Mouse (Mus musculus) ES-Bruce4 (cell line): ENCODE data around the gene H2-DMb1. TPM values are rescaled to one million over a fixed set of nuclear protein-coding genes. Genes with fewer than 3 reads are reported as not detected.

Source experiments
- H3K27ac ChIP-seq: 2 replicates; pipeline ENCODE4 v1.5.1; 2012; ENCODE audit warnings: low read length, inconsistent platforms; ENCODE audit not compliant: insufficient read depth
- H3K27me3 ChIP-seq: 2 replicates; pipeline ENCODE4 v1.6.1; 2012; ENCODE audit warnings: mild to moderate bottlenecking, low read length, inconsistent platforms; ENCODE audit not compliant: control insufficient read depth, poor library complexity, insufficient read depth, severe bottlenecking
- H3K36me3 ChIP-seq: 2 replicates; pipeline ENCODE4 v1.6.1; 2012; ENCODE audit warnings: inconsistent platforms, mild to moderate bottlenecking, low read length, moderate library complexity; ENCODE audit not compliant: control insufficient read depth, poor library complexity, insufficient read depth, severe bottlenecking
- H3K4me1 ChIP-seq: one replicate; pipeline ENCODE4 v1.8.1; 2011; ENCODE audit warnings: low read length; ENCODE audit not compliant: control insufficient read depth, insufficient read depth
- H3K4me3 ChIP-seq: 2 replicates; pipeline ENCODE4 v1.5.1; 2011; ENCODE audit warnings: low read depth, mild to moderate bottlenecking, low read length
- H3K9ac ChIP-seq: 2 replicates; pipeline ENCODE4 v1.6.1; 2012; ENCODE audit warnings: low read depth, mild to moderate bottlenecking, inconsistent platforms; ENCODE audit not compliant: poor library complexity, severe bottlenecking
- H3K9me3 ChIP-seq: replicated peaks from 2 replicates; pipeline ENCODE4 v1.6.1; 2012; ENCODE audit warnings: mild to moderate bottlenecking, low read length, inconsistent platforms; ENCODE audit not compliant: control insufficient read depth, poor library complexity, insufficient read depth, severe bottlenecking
- CTCF ChIP-seq: IDR thresholded peaks from one replicate; pipeline ENCODE4 v1.8.1; 2011; ENCODE audit warnings: low read depth, low read length
- EP300 ChIP-seq: IDR thresholded peaks from 2 replicates; pipeline ENCODE4 v1.6.1; 2011; ENCODE audit warnings: low read depth, low read length; ENCODE audit not compliant: insufficient read depth
- POLR2A ChIP-seq: IDR thresholded peaks from one replicate; pipeline ENCODE4 v1.8.1; 2011; ENCODE audit warnings: low read length; ENCODE audit not compliant: insufficient read depth
- polyA plus RNA-seq: library from polyadenylated mRNA; stranded (reverse); fragments of >200 nt; gene quantifications from 2 replicates; pipeline ENCODE4 v1.2.4, GENCODE M21; 2011; ENCODE audit warnings: low read depth; ENCODE audit not compliant: missing spikeins, insufficient read depth, insufficient read length

H2-DMb1 gene
- polyA plus RNA-seq, 1 experiment = 1.1 TPM

DNA sequence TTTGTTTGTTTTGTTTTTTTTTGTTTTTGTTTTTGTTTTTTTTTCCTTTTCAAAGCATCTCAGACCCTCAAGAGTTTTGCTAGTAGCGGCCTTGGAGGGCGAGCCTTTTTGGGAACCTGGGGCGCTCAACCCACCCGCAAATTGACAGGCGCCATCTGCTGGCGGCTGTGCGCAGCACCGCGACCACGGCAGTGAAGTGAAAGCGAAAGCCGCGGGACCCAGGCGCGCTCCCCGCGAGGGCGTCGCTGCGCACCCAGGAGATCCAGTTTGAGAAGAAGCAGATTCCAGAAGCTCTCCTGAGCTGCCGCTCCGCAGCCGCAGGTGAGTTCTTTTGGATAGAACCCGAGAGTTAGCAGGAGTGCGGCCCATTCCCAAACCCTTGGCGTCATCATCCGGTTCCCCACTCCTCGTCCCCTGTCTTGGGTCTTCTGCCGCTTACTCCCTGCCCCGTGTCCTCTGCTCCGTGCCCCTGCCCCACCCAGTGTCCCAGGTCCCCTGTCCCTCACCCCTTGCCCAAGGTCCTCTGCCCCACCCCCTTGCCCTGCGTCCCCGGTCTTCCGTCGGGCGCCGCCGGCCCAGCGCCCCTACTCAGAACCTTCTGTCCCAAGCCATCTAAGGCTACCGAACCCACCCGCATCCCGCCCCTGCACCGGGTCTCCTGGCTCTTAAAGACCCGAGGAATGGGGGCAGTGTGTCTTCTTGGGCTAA is 51.6 kb downstream of the H2-DMb1 start:
- Histone ChIP-seq H3K4me1 (no peaks in the 10 kb centered on the region), H3K4me3 (peak overlapping the region; percentile 85), H3K9me3 (no peaks in the 10 kb centered on the region), H3K9ac (peak overlapping the region; percentile 69), H3K36me3 (no peaks in the 10 kb centered on the region), H3K27me3 (no peaks in the 10 kb centered on the region), H3K27ac (no peak overlapping the region)
- TF ChIP-seq POLR2A = no peak
- peak; percentile 84 for TF ChIP-seq CTCF

DNA sequence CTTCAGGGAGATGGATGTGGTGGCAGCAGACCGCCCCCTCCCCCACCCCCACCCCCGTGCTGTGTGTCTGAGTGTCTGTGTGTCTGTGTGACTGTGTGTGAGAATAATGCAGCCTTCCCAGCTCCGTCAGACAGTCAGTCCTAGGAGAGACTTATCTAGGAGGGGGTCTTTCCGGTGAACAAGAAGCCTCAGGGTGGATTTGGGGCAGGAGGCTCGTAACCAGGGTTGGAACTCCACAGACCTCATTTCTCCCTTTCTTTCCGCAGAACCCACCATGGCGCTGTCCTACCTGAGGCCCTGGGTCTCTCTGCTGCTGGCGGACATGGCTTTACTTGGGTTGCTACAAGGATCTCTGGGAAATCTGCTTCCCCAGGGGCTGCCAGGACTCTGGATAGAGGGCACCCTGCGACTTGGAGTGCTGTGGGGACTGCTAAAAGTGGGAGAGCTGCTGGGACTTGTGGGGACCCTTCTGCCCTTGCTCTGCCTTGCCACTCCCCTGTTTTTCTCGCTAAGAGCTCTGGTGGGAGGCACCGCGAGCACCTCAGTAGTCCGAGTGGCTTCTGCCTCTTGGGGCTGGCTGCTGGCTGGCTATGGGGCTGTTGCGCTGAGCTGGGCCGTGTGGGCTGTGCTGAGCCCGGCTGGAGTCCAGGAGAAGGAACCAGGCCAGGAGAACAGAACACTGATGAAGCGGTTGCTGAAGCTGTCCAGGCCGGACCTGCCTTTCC is 52.3 kb downstream of the H2-DMb1 start:
- Histone ChIP-seq H3K27me3 (no peaks in the 10 kb centered on the region), H3K4me3 (peak overlapping the region; percentile 85), H3K27ac (no peak overlapping the region), H3K9ac (peak overlapping the region; percentile 69), H3K36me3 (no peaks in the 10 kb centered on the region), H3K4me1 (no peaks in the 10 kb centered on the region), H3K9me3 (no peaks in the 10 kb centered on the region)
- TF ChIP-seq POLR2A = no peak

DNA sequence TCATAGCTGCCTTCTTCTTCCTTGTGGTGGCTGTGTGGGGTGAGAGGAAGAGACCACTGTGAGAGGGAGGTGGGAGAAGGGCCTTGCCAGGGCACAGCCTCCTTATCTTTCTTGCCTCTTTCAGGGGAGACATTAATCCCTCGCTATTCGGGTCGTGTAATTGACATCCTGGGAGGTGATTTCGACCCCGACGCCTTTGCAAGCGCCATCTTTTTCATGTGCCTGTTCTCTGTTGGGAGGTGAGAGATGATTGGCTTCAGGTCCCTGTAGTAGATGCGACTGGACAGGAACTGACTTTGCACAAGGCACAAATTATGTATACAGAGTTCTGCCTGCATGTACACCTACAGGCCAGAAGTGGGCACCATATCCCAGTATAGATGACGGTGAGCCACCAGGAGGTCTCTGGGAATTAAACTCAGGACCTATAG is 52.9 kb downstream of the H2-DMb1 start:
- H3K27me3 ChIP-seq = no peaks in the 10 kb centered on the region
- TF ChIP-seq EP300 (no peak), POLR2A (no peak), CTCF (peak; percentile 1)
- no peaks in the 10 kb centered on the region for H3K9me3 ChIP-seq
- H3K4me3 ChIP-seq = peak overlapping the region; percentile 85
- H3K4me1 ChIP-seq = no peaks in the 10 kb centered on the region
- H3K9ac ChIP-seq = peak overlapping the region; percentile 69
- H3K36me3 ChIP-seq = no peaks in the 10 kb centered on the region
- no peak overlapping the region for H3K27ac ChIP-seq

DNA sequence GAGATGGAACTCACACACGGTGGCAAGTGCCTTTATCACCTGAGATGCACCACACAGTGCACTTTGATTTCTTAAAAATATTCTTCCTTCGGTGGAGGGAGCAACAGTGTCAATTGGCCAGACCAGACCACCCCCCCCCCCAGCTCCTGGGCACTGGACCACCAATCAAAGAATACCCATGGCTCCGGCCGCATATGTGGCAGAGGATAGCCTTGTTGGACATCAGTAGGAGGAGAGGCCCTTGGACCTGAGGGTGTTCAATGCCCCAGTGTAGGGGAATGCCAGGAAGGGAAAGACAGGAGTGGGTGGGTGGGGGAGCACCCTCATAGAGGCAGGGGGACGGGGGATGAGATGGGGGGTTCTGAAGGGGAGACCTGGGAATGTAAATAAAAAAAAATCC is 53.9 kb downstream of the H2-DMb1 start:
- H3K9me3 ChIP-seq = no peaks in the 10 kb centered on the region
- no peak overlapping the region for H3K27ac ChIP-seq
- no peaks in the 10 kb centered on the region for H3K4me1 ChIP-seq
- no peaks in the 10 kb centered on the region for H3K36me3 ChIP-seq
- TF ChIP-seq EP300 = no peak
- TF ChIP-seq CTCF = no peak
- no peak for TF ChIP-seq POLR2A
- no peak overlapping the region for H3K4me3 ChIP-seq
- H3K9ac ChIP-seq = no peak overlapping the region
- H3K27me3 ChIP-seq = no peaks in the 10 kb centered on the region

DNA sequence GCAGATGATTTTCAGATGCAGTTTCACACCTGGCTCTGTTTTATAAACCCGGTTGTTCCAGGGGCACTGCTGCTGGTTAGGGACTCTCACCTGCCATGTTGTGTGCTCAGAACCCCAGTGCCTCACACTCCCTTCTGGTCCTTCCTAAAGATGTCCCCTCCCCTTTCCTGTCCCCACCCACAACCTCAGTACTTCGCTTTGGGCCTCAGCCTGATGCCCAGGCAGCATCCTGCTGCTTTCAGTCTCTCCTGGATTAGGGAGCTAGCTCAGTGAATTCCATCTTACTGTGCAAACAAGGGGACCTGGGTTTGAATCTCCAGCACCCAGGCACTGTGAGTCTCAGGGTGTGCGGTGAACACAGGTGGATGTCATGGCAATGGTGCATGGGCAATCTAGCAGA is 54.6 kb downstream of the H2-DMb1 start:
- no peak overlapping the region for H3K4me3 ChIP-seq
- TF ChIP-seq EP300 (no peak), POLR2A (no peak), CTCF (no peak)
- H3K36me3 ChIP-seq = no peaks in the 10 kb centered on the region
- H3K4me1 ChIP-seq = no peaks in the 10 kb centered on the region
- H3K27ac ChIP-seq = no peak overlapping the region
- H3K9ac ChIP-seq = no peak overlapping the region
- no peaks in the 10 kb centered on the region for H3K9me3 ChIP-seq
- no peaks in the 10 kb centered on the region for H3K27me3 ChIP-seq

DNA sequence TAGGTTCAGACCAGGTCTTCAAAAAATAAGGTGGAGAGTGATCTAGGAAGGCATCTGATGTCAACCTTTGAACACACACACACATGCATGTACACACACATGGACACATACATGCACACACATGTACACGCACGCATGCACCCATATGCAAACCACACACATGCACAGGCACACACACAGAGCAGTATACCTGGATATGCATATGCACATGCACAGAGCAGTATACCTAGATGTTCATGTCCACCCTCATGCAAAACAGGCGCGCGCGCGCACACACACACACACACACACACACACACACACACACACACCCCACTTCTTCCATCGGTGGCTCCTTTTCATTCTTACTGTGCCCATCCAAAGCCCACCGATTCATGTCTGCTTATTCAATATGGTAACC is 55.0 kb downstream of the H2-DMb1 start:
- H3K9ac ChIP-seq = no peak overlapping the region
- TF ChIP-seq POLR2A (no peak), EP300 (no peak), CTCF (no peak)
- H3K9me3 ChIP-seq = no peaks in the 10 kb centered on the region
- H3K36me3 ChIP-seq = no peaks in the 10 kb centered on the region
- H3K27ac ChIP-seq = no peak overlapping the region
- no peak overlapping the region for H3K4me3 ChIP-seq
- no peaks in the 10 kb centered on the region for H3K27me3 ChIP-seq
- no peaks in the 10 kb centered on the region for H3K4me1 ChIP-seq
